Mouse (Mus musculus): ENCODE data around the gene Psme3. TPM values are rescaled to one million over a fixed set of nuclear protein-coding genes. Genes with fewer than 3 reads are reported as not detected.
A peak's percentile ranks its signal among the peaks of the same experiment; 100 is the strongest.

Psme3 gene
- total and polyA plus RNA-seq, 2 experiments from 2014 or later, result 74.0 to 76.5 TPM

DNA sequence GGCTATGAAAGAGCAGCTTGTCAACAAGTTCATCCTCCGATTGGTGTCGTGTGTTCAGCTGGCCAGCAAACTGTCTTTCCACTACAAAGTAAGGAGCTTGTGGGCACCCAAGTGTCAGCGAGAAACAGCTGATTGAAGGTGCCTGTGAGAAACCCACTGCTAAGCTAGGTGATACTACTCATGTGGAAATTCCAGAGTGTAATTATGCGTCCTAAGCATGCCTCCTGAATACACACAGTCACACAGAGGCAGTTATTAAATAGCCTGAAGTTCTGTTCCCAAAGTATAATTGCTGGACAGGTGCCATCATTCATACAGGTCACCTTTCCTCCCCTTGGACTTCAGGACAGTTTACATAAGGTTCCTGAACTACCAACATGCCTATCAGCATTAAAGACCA is 32.2 kb upstream of the Psme3 start:
- Histone ChIP-seq H3K27me3 (ENCODE audit: insufficient read depth, low read length) (no peaks in the 10 kb centered on the region), H3K4me1 (ENCODE audit: insufficient read depth, low read length) (no peaks in the 10 kb centered on the region), H3K9ac (replicated peaks; ENCODE audit: low read length, poor library complexity, severe bottlenecking) (no peak overlapping the region), H3K9me3 (ENCODE audit: low read length) (no peaks in the 10 kb centered on the region), H3K36me3 (ENCODE audit: insufficient read depth, low read length) (peaks cover 6% of the 10 kb centered on the region), H3K4me3 (ENCODE audit: low read depth, low read length) (no peak overlapping the region), H3K4me2 (ENCODE audit: low read depth, low read length, poor library complexity, severe bottlenecking) (no peak overlapping the region), H3K27ac (ENCODE audit: low read depth, low read length) (no peak overlapping the region)
- ATAC-seq (ENCODE audit: low FRiP score), result no peak
- no peak for TF ChIP-seq CTCF (IDR thresholded peaks at IDR 0.05)
- DNase-seq (ENCODE audit: low spot score), result no peak
- WGBS, result 69% methylated on average over 4 of the region's 4 CpGs

DNA sequence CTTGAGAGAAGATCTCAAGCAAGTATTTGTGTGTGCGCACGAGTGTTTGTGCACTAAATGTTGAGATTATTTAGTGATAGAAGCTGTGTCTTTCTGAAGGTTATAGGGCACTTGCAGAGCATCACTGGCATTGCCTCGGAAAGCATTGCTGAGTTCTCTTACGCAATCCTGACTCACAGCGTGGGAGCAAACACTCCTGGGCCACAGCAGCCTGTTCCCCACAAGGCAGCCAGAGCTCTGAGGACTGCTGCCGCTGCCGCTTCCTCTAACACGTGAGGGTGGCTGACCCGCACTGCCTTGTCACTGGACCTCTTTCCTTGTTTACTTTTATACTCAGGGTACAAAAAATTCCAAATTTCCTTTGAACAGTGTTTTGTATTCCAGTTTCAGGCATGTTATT is 28.7 kb upstream of the Psme3 start:
- TF ChIP-seq CTCF (IDR thresholded peaks at IDR 0.05), result no peak
- H3K27ac ChIP-seq (ENCODE audit: low read depth, low read length), result no peak overlapping the region
- no peak for ATAC-seq (ENCODE audit: low FRiP score)
- H3K9ac ChIP-seq (replicated peaks; ENCODE audit: low read length, poor library complexity, severe bottlenecking), result no peak overlapping the region
- DNase-seq (ENCODE audit: low spot score), result no peak
- no peaks in the 10 kb centered on the region for H3K9me3 ChIP-seq (ENCODE audit: low read length)
- H3K4me1 ChIP-seq (ENCODE audit: insufficient read depth, low read length), result no peaks in the 10 kb centered on the region
- 87% methylated on average over 9 of the region's 9 CpGs for WGBS
- H3K4me2 ChIP-seq (ENCODE audit: low read depth, low read length, poor library complexity, severe bottlenecking), result no peak overlapping the region
- H3K4me3 ChIP-seq (ENCODE audit: low read depth, low read length), result no peak overlapping the region
- no peaks in the 10 kb centered on the region for H3K27me3 ChIP-seq (ENCODE audit: insufficient read depth, low read length)
- peaks cover 30% of the 10 kb centered on the region for H3K36me3 ChIP-seq (ENCODE audit: insufficient read depth, low read length)

DNA sequence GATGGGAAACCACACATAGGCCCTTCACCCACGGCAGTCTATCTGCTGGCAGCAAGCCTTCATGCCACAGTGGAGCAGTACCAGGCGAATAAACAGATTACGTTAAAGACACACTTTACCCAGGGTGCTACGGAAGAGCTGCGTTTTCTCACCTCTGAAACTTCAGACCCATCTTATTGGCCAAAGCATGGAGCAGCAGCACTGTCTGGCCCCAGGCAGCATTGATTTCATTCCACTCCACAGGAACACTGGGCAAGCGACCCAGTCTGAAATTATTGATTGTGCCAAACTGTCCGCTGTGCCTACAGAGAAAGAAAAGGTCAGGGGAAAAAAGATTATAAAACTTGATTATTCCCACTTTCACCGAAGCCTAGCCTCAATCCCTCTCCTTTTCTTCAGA is 24.8 kb upstream of the Psme3 start:
- ATAC-seq (ENCODE audit: low FRiP score), result no peak
- Histone ChIP-seq H3K4me2 (ENCODE audit: low read depth, low read length, poor library complexity, severe bottlenecking) (no peak overlapping the region), H3K9me3 (ENCODE audit: low read length) (no peaks in the 10 kb centered on the region), H3K27ac (ENCODE audit: low read depth, low read length) (no peak overlapping the region), H3K4me1 (ENCODE audit: insufficient read depth, low read length) (no peaks in the 10 kb centered on the region), H3K27me3 (ENCODE audit: insufficient read depth, low read length) (no peaks in the 10 kb centered on the region), H3K9ac (replicated peaks; ENCODE audit: low read length, poor library complexity, severe bottlenecking) (no peak overlapping the region), H3K36me3 (ENCODE audit: insufficient read depth, low read length) (peaks cover 57% of the 10 kb centered on the region), H3K4me3 (ENCODE audit: low read depth, low read length) (no peak overlapping the region)
- no peak for DNase-seq (ENCODE audit: low spot score)
- TF ChIP-seq CTCF (IDR thresholded peaks at IDR 0.05), result no peak
- WGBS, result 97% methylated on average over 8 of the region's 8 CpGs

DNA sequence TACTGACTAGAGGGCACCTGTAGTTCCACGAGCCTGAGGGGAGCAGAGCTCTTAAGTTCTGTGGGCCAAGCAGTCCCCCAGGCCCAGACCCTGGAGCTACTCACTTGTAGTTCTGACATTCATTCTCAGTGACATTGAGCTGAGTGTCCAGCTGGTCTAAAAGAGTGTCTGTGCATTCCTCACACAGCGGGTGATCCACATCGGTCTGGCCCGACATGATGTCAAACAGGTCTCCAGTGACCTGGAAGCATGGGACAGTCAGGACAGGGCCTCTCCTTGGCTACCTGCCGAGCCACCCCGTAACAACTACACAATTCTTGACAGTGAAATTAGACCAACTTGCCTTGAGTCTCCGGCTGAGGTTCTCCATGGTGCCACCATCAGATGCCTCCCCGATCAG is 20.8 kb upstream of the Psme3 start:
- Histone ChIP-seq H3K4me1 (ENCODE audit: insufficient read depth, low read length) (no peaks in the 10 kb centered on the region), H3K9me3 (ENCODE audit: low read length) (no peaks in the 10 kb centered on the region), H3K4me3 (ENCODE audit: low read depth, low read length) (no peak overlapping the region), H3K27me3 (ENCODE audit: insufficient read depth, low read length) (no peaks in the 10 kb centered on the region), H3K9ac (replicated peaks; ENCODE audit: low read length, poor library complexity, severe bottlenecking) (no peak overlapping the region), H3K36me3 (ENCODE audit: insufficient read depth, low read length) (peaks cover 51% of the 10 kb centered on the region), H3K4me2 (ENCODE audit: low read depth, low read length, poor library complexity, severe bottlenecking) (no peak overlapping the region), H3K27ac (ENCODE audit: low read depth, low read length) (no peak overlapping the region)
- DNase-seq (ENCODE audit: low spot score) (no peak), ATAC-seq (ENCODE audit: low FRiP score) (no peak)
- WGBS, result 89% methylated on average over 8 of the region's 8 CpGs
- no peak for TF ChIP-seq CTCF (IDR thresholded peaks at IDR 0.05)

DNA sequence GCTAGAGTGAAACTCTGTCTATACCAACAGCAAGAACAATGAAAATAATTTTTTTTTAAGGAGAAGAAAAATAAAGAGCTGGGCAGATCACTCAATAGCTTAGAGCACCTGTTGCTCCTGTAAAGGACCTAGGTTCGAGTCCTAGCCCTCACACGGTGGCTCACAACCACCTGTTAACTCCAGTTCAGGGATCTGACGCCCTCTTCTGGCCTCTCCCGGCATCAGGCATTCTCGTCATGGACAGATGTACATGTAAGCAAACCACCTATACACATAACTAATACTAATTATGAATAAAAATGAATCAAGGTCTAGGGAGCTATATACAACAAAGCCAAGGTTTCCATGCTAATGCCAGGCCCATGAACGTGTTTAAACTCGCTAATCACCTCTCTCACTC is 15.1 kb upstream of the Psme3 start:
- WGBS, result 71% methylated on average over 7 of the region's 7 CpGs
- Histone ChIP-seq H3K27me3 (ENCODE audit: insufficient read depth, low read length) (no peaks in the 10 kb centered on the region), H3K36me3 (ENCODE audit: insufficient read depth, low read length) (peaks cover 11% of the 10 kb centered on the region; the same call in 1 of the 2 replicates), H3K27ac (ENCODE audit: low read depth, low read length) (no peak overlapping the region), H3K4me2 (ENCODE audit: low read depth, low read length, poor library complexity, severe bottlenecking) (peak overlapping the region; percentile 96), H3K4me1 (ENCODE audit: insufficient read depth, low read length) (peaks cover 6% of the 10 kb centered on the region; the same call in 1 of the 2 replicates), H3K9ac (replicated peaks; ENCODE audit: low read length, poor library complexity, severe bottlenecking) (no peak overlapping the region), H3K9me3 (ENCODE audit: low read length) (no peaks in the 10 kb centered on the region), H3K4me3 (ENCODE audit: low read depth, low read length) (peak overlapping the region; percentile 86)
- TF ChIP-seq CTCF (IDR thresholded peaks at IDR 0.05), result peak; percentile 33
- no peak for DNase-seq (ENCODE audit: low spot score)
- no peak for ATAC-seq (ENCODE audit: low FRiP score)

DNA sequence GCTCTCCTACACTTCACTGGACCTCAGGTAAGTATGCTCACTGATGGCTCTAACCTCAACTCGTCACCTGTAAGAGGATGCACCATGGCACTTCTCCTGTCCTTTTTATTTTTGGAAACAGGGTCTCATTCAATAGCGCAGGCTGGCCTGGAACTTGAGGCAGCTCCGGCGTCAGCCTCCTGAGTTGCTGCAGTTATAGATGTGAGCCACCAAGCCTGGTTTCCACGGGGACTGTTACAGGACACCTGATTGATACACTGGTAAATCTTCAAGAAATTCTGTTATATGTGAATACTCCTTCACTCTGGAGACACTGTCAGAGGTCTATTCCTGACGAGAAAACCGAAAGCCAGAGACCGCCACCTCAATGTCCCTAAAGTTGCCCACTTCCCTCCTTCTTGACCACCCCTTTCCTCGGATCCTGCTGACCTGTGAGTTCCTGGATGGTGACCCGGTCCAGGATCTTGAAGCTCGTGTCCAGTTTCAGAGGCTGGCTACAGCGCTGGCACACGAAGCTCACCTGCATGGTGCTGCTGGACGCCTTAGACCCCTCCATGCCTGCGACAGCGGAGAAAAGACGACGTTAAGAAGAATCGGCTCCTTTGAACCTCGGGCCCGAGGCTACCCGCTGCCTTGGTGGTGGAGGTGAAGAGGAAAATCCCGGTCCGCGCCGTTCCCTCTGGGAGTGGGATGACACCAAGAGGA is 14.6 kb upstream of the Psme3 start:
- no peak for DNase-seq (ENCODE audit: low spot score)
- peak; percentile 34; the same call in 1 of the 2 replicates for ATAC-seq (ENCODE audit: low FRiP score)

More for the DNA sequence above, 14.6 kb upstream of the Psme3 start:
- Histone ChIP-seq H3K36me3 (ENCODE audit: insufficient read depth, low read length) (peaks cover 11% of the 10 kb centered on the region; the same call in 1 of the 2 replicates), H3K27me3 (ENCODE audit: insufficient read depth, low read length) (no peaks in the 10 kb centered on the region), H3K4me2 (ENCODE audit: low read depth, low read length, poor library complexity, severe bottlenecking) (peak overlapping the region; percentile 96), H3K27ac (ENCODE audit: low read depth, low read length) (peak overlapping the region; percentile 55), H3K4me1 (ENCODE audit: insufficient read depth, low read length) (peaks cover 6% of the 10 kb centered on the region; the same call in 1 of the 2 replicates), H3K9ac (replicated peaks; ENCODE audit: low read length, poor library complexity, severe bottlenecking) (peak overlapping the region; percentile 88), H3K4me3 (ENCODE audit: low read depth, low read length) (peak overlapping the region; percentile 86), H3K9me3 (ENCODE audit: low read length) (no peaks in the 10 kb centered on the region)
- no peak for TF ChIP-seq CTCF (IDR thresholded peaks at IDR 0.05)
- WGBS, result 16% methylated on average over 26 of the region's 26 CpGs
